Mouse (Mus musculus) heart, postnatal 0 days (tissue): ENCODE measurements around the gene Terb2. TPM values are rescaled to one million over a fixed set of nuclear protein-coding genes. Genes with fewer than 3 reads are reported as not detected.
A peak's percentile ranks its signal among the peaks of the same experiment; 100 is the strongest.

Experiments used
- ATAC-seq: fragments of 200-750 bp; cut with Nextera tagmentation; 2 replicates; pipeline ENCODE4 v1.8.0; 2017; ENCODE audit warnings: low read depth, moderate number of reproducible peaks, moderate library complexity; ENCODE audit not compliant: insufficient read depth
- DNase-seq: peaks from one replicate; pipeline ENCODE4 v3.0.0-alpha.2; 2016; ENCODE audit warnings: low spot score
- H3K27ac ChIP-seq: fragments of 300-500 bp; sonication (generic); 2 replicates; pipeline ENCODE4 v1.5.1; 2014; ENCODE audit warnings: low read depth, mild to moderate bottlenecking
- H3K27me3 ChIP-seq: fragments of 300-500 bp; sonication (generic); 2 replicates; pipeline ENCODE4 v1.6.1; 2014; ENCODE audit warnings: low read length, mixed read lengths; ENCODE audit not compliant: control insufficient read depth, insufficient read depth
- H3K36me3 ChIP-seq: fragments of 300-500 bp; sonication (generic); replicated peaks from 2 replicates; pipeline ENCODE4 v1.6.1; 2014; ENCODE audit warnings: low read length, mixed read lengths; ENCODE audit not compliant: control insufficient read depth, insufficient read depth
- H3K4me1 ChIP-seq: fragments of 300-500 bp; sonication (generic); 2 replicates; pipeline ENCODE4 v1.6.1; 2014; ENCODE audit warnings: antibody characterized with exemption; ENCODE audit not compliant: control insufficient read depth, insufficient read depth
- H3K4me2 ChIP-seq: fragments of 300-500 bp; sonication (generic); 2 replicates; pipeline ENCODE4 v1.6.1; 2014; ENCODE audit warnings: low read depth, mild to moderate bottlenecking, low read length, moderate library complexity
- H3K4me3 ChIP-seq: fragments of 300-500 bp; sonication (generic); 2 replicates; pipeline ENCODE4 v1.5.1; 2014; ENCODE audit warnings: low read depth, low read length
- H3K9ac ChIP-seq: fragments of 300-500 bp; sonication (generic); replicated peaks from 2 replicates; pipeline ENCODE4 v1.6.1; 2014; ENCODE audit warnings: low read depth, low read length, mixed read lengths
- H3K9me3 ChIP-seq: fragments of 300-500 bp; sonication (generic); replicated peaks from 2 replicates; pipeline ENCODE4 v1.6.1; 2016; ENCODE audit warnings: low read length; ENCODE audit not compliant: control insufficient read depth
- CTCF ChIP-seq: IDR thresholded peaks from 2 replicates; pipeline ENCODE4 v1.5.1; 2016; ENCODE audit warnings: antibody characterized with exemption, control low read depth, low read depth
- EP300 ChIP-seq: IDR thresholded peaks from 2 replicates; pipeline ENCODE4 v1.6.1; 2016; ENCODE audit warnings: antibody characterized with exemption, low read depth
- WGBS: fragments of 180-500 bp; shearing (Covaris S2); extraction: QIAGEN DNeasy Blood & Tissue Kit; methylation state at CpG from one replicate; pipeline ENCODE4 v1.1.7; 2014; 5-methylcytosine and 5-hydroxymethylcytosine counted together
- polyA plus RNA-seq: library from polyadenylated mRNA; unstranded; fragments of >200 nt; fragmentation: Nextera tagmentation; extraction: Ambion mirVana; gene quantifications from 2 replicates; pipeline ENCODE4 v1.2.1, GENCODE M21; 2015
- total RNA-seq: library from RNA; depleted of rRNA; stranded (reverse); fragments of >200 nt; gene quantifications from 2 replicates; pipeline ENCODE4 v1.2.3, GENCODE M21; 2014; ENCODE audit warnings: low replicate concordance

Gene Terb2
- total and polyA plus RNA-seq, 2 experiments from 2014 or later: not detected

GRCm38 (mm10) chr2:122162529-122162928 lies 23.5 kb upstream of the Terb2 start:
- DNase-seq (no peak), ATAC-seq (no peak)
- no peaks in the 10 kb centered on the region for H3K36me3 ChIP-seq
- no peak overlapping the region for H3K4me3 ChIP-seq
- no peaks in the 10 kb centered on the region for H3K27me3 ChIP-seq
- WGBS: 83% methylated on average over 2 of the region's 2 CpGs
- H3K4me1 ChIP-seq: peaks cover 4% of the 10 kb centered on the region
- TF ChIP-seq EP300 (no peak), CTCF (no peak)
- no peaks in the 10 kb centered on the region for H3K9me3 ChIP-seq
- no peak overlapping the region for H3K9ac ChIP-seq
- H3K27ac ChIP-seq: no peak overlapping the region
- H3K4me2 ChIP-seq: no peak overlapping the region

DNA sequence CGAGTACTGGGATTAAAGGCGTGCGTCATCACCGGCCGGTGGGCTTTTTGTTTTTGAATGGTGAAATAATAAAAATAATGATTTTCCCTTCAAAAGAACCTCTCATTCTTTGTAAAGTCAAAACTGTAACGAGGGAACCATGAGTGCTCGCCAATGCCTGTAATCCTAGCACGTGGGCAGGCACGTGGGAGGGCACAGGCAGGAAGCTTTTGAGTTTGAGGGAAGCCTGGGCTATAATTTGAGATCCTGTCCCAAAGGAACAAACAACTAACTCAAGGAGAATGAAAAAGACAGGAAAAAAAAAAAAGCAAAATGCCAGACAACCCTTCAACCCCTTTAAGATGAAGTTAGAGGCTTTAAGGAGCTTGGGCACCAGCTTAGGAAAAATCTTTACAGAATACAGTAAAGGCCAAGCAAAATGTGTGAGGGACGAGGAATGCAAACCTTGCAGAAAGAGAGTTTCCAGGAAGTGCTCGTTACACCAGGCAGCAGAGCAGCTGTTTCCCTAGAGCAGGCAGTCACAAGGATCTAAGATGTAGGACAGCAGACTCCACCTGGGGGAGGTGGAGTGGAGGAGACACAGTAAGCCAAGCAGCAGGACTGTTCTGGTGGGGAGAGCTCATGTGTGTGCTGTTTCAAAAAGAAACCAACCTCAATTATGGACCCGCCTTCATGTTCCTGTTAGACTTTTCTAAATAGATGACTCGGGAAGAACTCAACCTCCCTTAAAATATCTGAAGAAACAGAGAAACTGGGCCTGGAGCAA lies 22.5 kb upstream of the Terb2 start:
- Histone ChIP-seq H3K27ac (no peak overlapping the region), H3K36me3 (no peaks in the 10 kb centered on the region), H3K9ac (no peak overlapping the region), H3K27me3 (no peaks in the 10 kb centered on the region), H3K9me3 (no peaks in the 10 kb centered on the region), H3K4me1 (peaks cover 4% of the 10 kb centered on the region), H3K4me2 (peak overlapping the region; percentile 4; the same call in 1 of the 2 replicates), H3K4me3 (no peak overlapping the region)
- WGBS: 68% methylated on average over 13 of the region's 13 CpGs
- DNase-seq: no peak
- no peak for ATAC-seq
- TF ChIP-seq CTCF: no peak
- no peak for TF ChIP-seq EP300

DNA sequence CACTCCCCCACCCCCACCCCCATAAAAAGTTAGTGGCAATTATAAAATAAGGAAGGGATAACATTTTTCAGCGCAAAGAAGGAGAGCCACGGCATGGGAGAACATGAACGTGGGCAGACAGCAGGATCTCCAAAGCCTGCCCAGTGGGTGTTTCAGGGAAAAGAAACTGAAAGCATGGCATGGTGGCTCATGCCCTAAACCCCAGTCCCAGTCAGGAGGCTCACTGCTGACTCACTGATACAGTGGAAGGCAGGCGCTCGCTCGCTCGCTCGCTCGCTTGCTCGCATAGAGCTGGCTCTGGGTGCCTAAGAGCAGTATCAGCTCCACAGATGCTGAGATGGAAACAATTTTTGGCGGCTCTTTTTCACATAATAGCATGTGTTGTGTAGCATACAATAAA lies 21.8 kb upstream of the Terb2 start:
- ATAC-seq: no peak
- Histone ChIP-seq H3K4me1 (peaks cover 4% of the 10 kb centered on the region), H3K4me2 (peak overlapping the region; percentile 4; the same call in 1 of the 2 replicates), H3K9ac (no peak overlapping the region), H3K4me3 (no peak overlapping the region), H3K27me3 (no peaks in the 10 kb centered on the region), H3K9me3 (no peaks in the 10 kb centered on the region), H3K36me3 (no peaks in the 10 kb centered on the region), H3K27ac (no peak overlapping the region)
- no peak for TF ChIP-seq EP300
- no peak for TF ChIP-seq CTCF
- WGBS: 69% methylated on average over 11 of the region's 11 CpGs
- no peak for DNase-seq

DNA sequence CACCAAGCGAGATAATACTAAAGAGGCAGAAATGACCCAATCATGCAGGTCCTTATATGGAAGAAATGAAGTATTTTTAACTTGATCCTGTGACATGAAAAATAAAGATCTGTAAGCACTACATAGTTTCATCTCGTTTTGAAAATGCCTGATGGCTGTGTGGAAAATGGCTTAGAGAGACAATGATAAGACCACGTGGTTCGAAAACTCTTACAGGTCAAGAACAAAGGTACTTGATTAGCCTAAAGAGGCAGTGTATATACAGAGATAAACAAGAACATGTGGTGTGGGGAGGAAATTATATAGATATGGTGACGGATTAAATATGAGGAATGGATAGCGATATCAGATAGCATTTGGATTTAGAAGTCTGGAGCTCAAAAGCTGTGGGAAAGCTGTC lies 14.8 kb upstream of the Terb2 start:
- no peaks in the 10 kb centered on the region for H3K4me1 ChIP-seq
- no peak overlapping the region for H3K27ac ChIP-seq
- DNase-seq (no peak), ATAC-seq (no peak)
- H3K9ac ChIP-seq: no peak overlapping the region
- no peak overlapping the region for H3K4me2 ChIP-seq
- H3K9me3 ChIP-seq: no peaks in the 10 kb centered on the region
- WGBS: 56% methylated on average over 6 of the region's 6 CpGs
- no peak for TF ChIP-seq CTCF
- TF ChIP-seq EP300: no peak
- H3K4me3 ChIP-seq: no peak overlapping the region
- H3K27me3 ChIP-seq: no peaks in the 10 kb centered on the region
- H3K36me3 ChIP-seq: no peaks in the 10 kb centered on the region

DNA sequence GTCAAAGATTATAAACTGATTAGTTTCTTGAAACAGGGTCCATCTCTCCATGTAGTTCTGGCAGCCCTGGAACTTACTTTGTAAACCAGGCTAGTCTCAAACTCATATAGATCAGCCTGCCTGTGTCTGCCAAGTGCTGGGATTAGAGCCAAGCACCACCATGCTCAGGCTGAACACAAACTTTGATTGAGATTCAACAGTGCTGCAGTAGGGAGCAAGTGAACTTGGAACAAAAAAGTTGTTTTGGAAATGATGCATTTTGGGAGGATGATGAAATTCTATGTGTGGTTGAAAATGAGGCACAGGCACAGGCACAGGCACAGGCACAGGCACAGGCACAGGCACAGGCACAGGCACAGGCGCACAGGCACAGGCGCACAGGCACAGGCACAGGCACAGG lies 13.9 kb upstream of the Terb2 start:
- H3K4me2 ChIP-seq: no peak overlapping the region
- TF ChIP-seq EP300 (no peak), CTCF (no peak)
- ATAC-seq (no peak), DNase-seq (no peak)
- H3K27ac ChIP-seq: no peak overlapping the region
- no peaks in the 10 kb centered on the region for H3K27me3 ChIP-seq
- no peaks in the 10 kb centered on the region for H3K9me3 ChIP-seq
- 92% methylated on average over 2 of the region's 2 CpGs for WGBS
- H3K9ac ChIP-seq: no peak overlapping the region
- no peaks in the 10 kb centered on the region for H3K36me3 ChIP-seq
- no peaks in the 10 kb centered on the region for H3K4me1 ChIP-seq
- H3K4me3 ChIP-seq: no peak overlapping the region
